Mouse (Mus musculus): ENCODE measurements around the gene Slc25a28. TPM values are rescaled to one million over a fixed set of nuclear protein-coding genes. Genes with fewer than 3 reads are reported as not detected.

Gene Slc25a28
- polyA plus RNA-seq (2016; fragmentation: Nextera tagmentation; extraction: Ambion mirVana): 15.7 and 17.4 TPM in 2 replicates

GRCm38 (mm10) chr19:43674730-43675524 is at the start of gene Slc25a28:
TSS of gene Slc25a28 (minus strand) at chr19:43674881.
- peak within 1 kb of the TSS; percentile 90 for H3K27ac ChIP-seq
- peak within 1 kb of the TSS; percentile 89 for H3K4me2 ChIP-seq (replicated peaks)
- WGBS: under 1% methylated on average over 79 of the region's 79 CpGs
- H3K27me3 ChIP-seq (replicated peaks): no peaks in the 10 kb centered on the region
- no peaks in the 10 kb centered on the region for H3K36me3 ChIP-seq
- peak within 1 kb of the TSS; percentile 94 for H3K9ac ChIP-seq
- ATAC-seq (ENCODE audit: low FRiP score, low read depth): peak; percentile 98
- no peaks in the 10 kb centered on the region for H3K9me3 ChIP-seq
- peaks cover 18% of the 10 kb centered on the region for H3K4me1 ChIP-seq
- peak within 1 kb of the TSS; percentile 96 for H3K4me3 ChIP-seq

GRCm38 (mm10) chr19:43724194-43724593 is 49.5 kb upstream of the Slc25a28 start:
- Histone ChIP-seq H3K27ac (no peak overlapping the region), H3K4me1 (no peaks in the 10 kb centered on the region), H3K4me3 (no peak overlapping the region), H3K4me2 (replicated peaks) (no peak overlapping the region), H3K9ac (no peak overlapping the region), H3K36me3 (peaks cover 55% of the 10 kb centered on the region), H3K9me3 (no peaks in the 10 kb centered on the region), H3K27me3 (replicated peaks) (no peaks in the 10 kb centered on the region)
- WGBS: 96% methylated on average over 20 of the region's 20 CpGs
- no peak for ATAC-seq (ENCODE audit: low FRiP score, low read depth)

- ATAC-seq (ENCODE audit: low FRiP score, low read depth): no peak
- Histone ChIP-seq H3K4me2 (replicated peaks) (no peak overlapping the region), H3K27ac (no peak overlapping the region), H3K36me3 (peaks cover 57% of the 10 kb centered on the region), H3K4me1 (no peaks in the 10 kb centered on the region), H3K9ac (no peak overlapping the region), H3K9me3 (no peaks in the 10 kb centered on the region), H3K4me3 (no peak overlapping the region), H3K27me3 (replicated peaks) (no peaks in the 10 kb centered on the region)
- WGBS: 87% methylated on average over 10 of the region's 10 CpGs
Measured at GRCm38 (mm10) chr19:43723501-43723900, 48.8 kb upstream of the Slc25a28 start.

GRCm38 (mm10) chr19:43722891-43723290 is 48.2 kb upstream of the Slc25a28 start:
- H3K9ac ChIP-seq: no peak overlapping the region
- no peak for ATAC-seq (ENCODE audit: low FRiP score, low read depth)
- H3K4me2 ChIP-seq (replicated peaks): no peak overlapping the region
- H3K9me3 ChIP-seq: no peaks in the 10 kb centered on the region
- peaks cover 57% of the 10 kb centered on the region for H3K36me3 ChIP-seq
- no peak overlapping the region for H3K4me3 ChIP-seq
- WGBS: 87% methylated on average over 8 of the region's 8 CpGs
- no peaks in the 10 kb centered on the region for H3K27me3 ChIP-seq (replicated peaks)
- no peak overlapping the region for H3K27ac ChIP-seq
- H3K4me1 ChIP-seq: no peaks in the 10 kb centered on the region

GRCm38 (mm10) chr19:43720061-43720460 is 45.4 kb upstream of the Slc25a28 start:
- H3K9ac ChIP-seq: no peak overlapping the region
- WGBS: 97% methylated on average over 11 of the region's 11 CpGs
- H3K36me3 ChIP-seq: peaks cover 37% of the 10 kb centered on the region
- no peaks in the 10 kb centered on the region for H3K4me1 ChIP-seq
- no peaks in the 10 kb centered on the region for H3K9me3 ChIP-seq
- no peak for ATAC-seq (ENCODE audit: low FRiP score, low read depth)
- H3K27me3 ChIP-seq (replicated peaks): no peaks in the 10 kb centered on the region
- no peak overlapping the region for H3K4me3 ChIP-seq
- no peak overlapping the region for H3K27ac ChIP-seq
- no peak overlapping the region for H3K4me2 ChIP-seq (replicated peaks)

GRCm38 (mm10) chr19:43711971-43712370 is 37.3 kb upstream of the Slc25a28 start:
- no peaks in the 10 kb centered on the region for H3K27me3 ChIP-seq (replicated peaks)
- H3K4me3 ChIP-seq: no peak overlapping the region
- no peak overlapping the region for H3K27ac ChIP-seq
- H3K9me3 ChIP-seq: no peaks in the 10 kb centered on the region
- H3K4me2 ChIP-seq (replicated peaks): no peak overlapping the region
- ATAC-seq (ENCODE audit: low FRiP score, low read depth): no peak
- 82% methylated on average over 5 of the region's 5 CpGs for WGBS
- H3K36me3 ChIP-seq: peaks cover 12% of the 10 kb centered on the region
- no peak overlapping the region for H3K9ac ChIP-seq
- no peaks in the 10 kb centered on the region for H3K4me1 ChIP-seq

- Histone ChIP-seq H3K27ac (no peak overlapping the region), H3K4me2 (replicated peaks) (no peak overlapping the region), H3K4me3 (no peak overlapping the region), H3K36me3 (peaks cover 18% of the 10 kb centered on the region), H3K9ac (no peak overlapping the region), H3K4me1 (no peaks in the 10 kb centered on the region), H3K27me3 (replicated peaks) (no peaks in the 10 kb centered on the region), H3K9me3 (no peaks in the 10 kb centered on the region)
- ATAC-seq (ENCODE audit: low FRiP score, low read depth): no peak
- 60% methylated on average over 22 of the region's 22 CpGs for WGBS
Measured at GRCm38 (mm10) chr19:43711159-43711916, 36.7 kb upstream of the Slc25a28 start.

GRCm38 (mm10) chr19:43709317-43709716 is 34.6 kb upstream of the Slc25a28 start:
- 74% methylated on average over 8 of the region's 8 CpGs for WGBS
- Histone ChIP-seq H3K4me1 (no peaks in the 10 kb centered on the region), H3K9me3 (no peaks in the 10 kb centered on the region), H3K36me3 (peaks cover 38% of the 10 kb centered on the region), H3K27ac (no peak overlapping the region), H3K4me3 (no peak overlapping the region), H3K27me3 (replicated peaks) (no peaks in the 10 kb centered on the region), H3K4me2 (replicated peaks) (no peak overlapping the region), H3K9ac (no peak overlapping the region)
- no peak for ATAC-seq (ENCODE audit: low FRiP score, low read depth)

GRCm38 (mm10) chr19:43708206-43708605 is 33.5 kb upstream of the Slc25a28 start:
- Histone ChIP-seq H3K36me3 (peaks cover 41% of the 10 kb centered on the region), H3K27me3 (replicated peaks) (no peaks in the 10 kb centered on the region), H3K4me3 (no peak overlapping the region), H3K4me2 (replicated peaks) (no peak overlapping the region), H3K9me3 (no peaks in the 10 kb centered on the region), H3K27ac (no peak overlapping the region), H3K4me1 (no peaks in the 10 kb centered on the region), H3K9ac (no peak overlapping the region)
- no peak for ATAC-seq (ENCODE audit: low FRiP score, low read depth)
- WGBS: 93% methylated on average over 7 of the region's 7 CpGs

- 92% methylated on average over 17 of the region's 17 CpGs for WGBS
- Histone ChIP-seq H3K4me1 (no peaks in the 10 kb centered on the region), H3K4me3 (no peak overlapping the region), H3K36me3 (peaks cover 62% of the 10 kb centered on the region), H3K4me2 (replicated peaks) (no peak overlapping the region), H3K27ac (no peak overlapping the region), H3K9ac (no peak overlapping the region), H3K27me3 (replicated peaks) (no peaks in the 10 kb centered on the region), H3K9me3 (no peaks in the 10 kb centered on the region)
- no peak for ATAC-seq (ENCODE audit: low FRiP score, low read depth)
Measured at GRCm38 (mm10) chr19:43704787-43705497, 30.3 kb upstream of the Slc25a28 start.

- WGBS: 90% methylated on average over 11 of the region's 11 CpGs
- ATAC-seq (ENCODE audit: low FRiP score, low read depth): no peak
- Histone ChIP-seq H3K4me3 (no peak overlapping the region), H3K27me3 (replicated peaks) (no peaks in the 10 kb centered on the region), H3K4me1 (no peaks in the 10 kb centered on the region), H3K9me3 (no peaks in the 10 kb centered on the region), H3K4me2 (replicated peaks) (no peak overlapping the region), H3K27ac (no peak overlapping the region), H3K9ac (no peak overlapping the region), H3K36me3 (peaks cover 61% of the 10 kb centered on the region)
Measured at GRCm38 (mm10) chr19:43704211-43704610, 29.5 kb upstream of the Slc25a28 start.

- WGBS: 85% methylated on average over 6 of the region's 6 CpGs
- Histone ChIP-seq H3K36me3 (peaks cover 31% of the 10 kb centered on the region), H3K4me2 (replicated peaks) (no peak overlapping the region), H3K27ac (no peak overlapping the region), H3K9me3 (no peaks in the 10 kb centered on the region), H3K27me3 (replicated peaks) (no peaks in the 10 kb centered on the region), H3K4me3 (no peak overlapping the region), H3K9ac (no peak overlapping the region), H3K4me1 (peaks cover 4% of the 10 kb centered on the region; the same call in 1 of the 2 replicates)
- ATAC-seq (ENCODE audit: low FRiP score, low read depth): no peak
Measured at GRCm38 (mm10) chr19:43699763-43700155, 25.1 kb upstream of the Slc25a28 start.
